Mouse (Mus musculus) cerebellum, adult 2 months (tissue): ENCODE data around the gene Dis3. TPM values are rescaled to one million over a fixed set of nuclear protein-coding genes. Genes with fewer than 3 reads are reported as not detected.

Experiments used
- DNase-seq, 2 experiments: peaks; one replicate each; pipeline ENCODE4 v3.0.0; 2021
- H3K27ac ChIP-seq: fragments of 200-500 bp; 2 replicates; pipeline ENCODE4 v1.5.1; 2012; ENCODE audit warnings: low read length, control low read depth, inconsistent platforms; ENCODE audit not compliant: insufficient read depth
- H3K27me3 ChIP-seq: fragments of 200-500 bp; 2 replicates; pipeline ENCODE4 v1.6.1; 2012; ENCODE audit warnings: inconsistent platforms, mild to moderate bottlenecking, low read length, moderate library complexity; ENCODE audit not compliant: control insufficient read depth, insufficient read depth
- H3K4me1 ChIP-seq: fragments of 200-500 bp; 2 replicates; pipeline ENCODE4 v1.6.1; 2011; ENCODE audit warnings: low read length; ENCODE audit not compliant: control insufficient read depth, insufficient read depth
- H3K4me3 ChIP-seq: fragments of 200-500 bp; replicated peaks from 2 replicates; pipeline ENCODE3; 2011; ENCODE audit warnings: mild to moderate bottlenecking, low read depth, low read length, control low read depth; ENCODE audit not compliant: insufficient read depth
- CTCF ChIP-seq: fragments of 200-500 bp; IDR thresholded peaks from 2 replicates; pipeline ENCODE4 v1.5.1; 2011; ENCODE audit warnings: low read depth, mild to moderate bottlenecking, control low read depth, low read length, moderate library complexity, borderline replicate concordance; ENCODE audit not compliant: insufficient read depth
- POLR2A ChIP-seq: fragments of 200-500 bp; IDR thresholded peaks from 2 replicates; pipeline ENCODE4 v1.6.1; 2011; ENCODE audit warnings: low read length, control low read depth, borderline replicate concordance; ENCODE audit not compliant: insufficient read depth
- WGBS: fragments of 180-500 bp; shearing (Covaris S2); methylation state at CpG from one replicate; pipeline ENCODE4 v1.1.7; 2018; 5-methylcytosine and 5-hydroxymethylcytosine counted together
- polyA plus RNA-seq: library from polyadenylated mRNA; depleted of rRNA; stranded (reverse); fragments of >200 nt; gene quantifications from 2 replicates; pipeline ENCODE4 v1.2.3, GENCODE M21; 2012; rRNA removed

The Dis3 gene
- 12.8 and 14.8 TPM in 2 replicates for polyA plus RNA-seq

- Histone ChIP-seq H3K27me3 (no peaks in the 10 kb centered on the region), H3K4me1 (peaks cover 2% of the 10 kb centered on the region; the same call in 1 of the 2 replicates), H3K4me3 (peak within 1 kb of the TSS; percentile 87), H3K27ac (peak within 1 kb of the TSS; percentile 48)
- DNase-seq, result peak; percentile 99
- TF ChIP-seq CTCF, result no peak
- TF ChIP-seq POLR2A, result peak; percentile 66; the same call in 1 of the 2 replicates
- under 1% methylated on average over 73 of the region's 73 CpGs for WGBS
Observed at GRCm38 (mm10) chr14:99099267-99099966, at the start of gene Dis3, which contains the start of gene Pibf1. Gene Dis3 (minus strand): TSS chr14:99099770. Gene Pibf1 (plus strand): TSS chr14:99099424.

- DNase-seq, result no peak
- Histone ChIP-seq H3K4me1 (no peaks in the 10 kb centered on the region), H3K27me3 (no peaks in the 10 kb centered on the region), H3K4me3 (no peak overlapping the region), H3K27ac (no peak overlapping the region)
- TF ChIP-seq POLR2A (no peak), CTCF (no peak)
- WGBS, result 72% methylated on average over 1 of the region's 1 CpGs
Observed at GRCm38 (mm10) chr14:99146841-99147240, 47.3 kb upstream of the Dis3 start.

GRCm38 (mm10) chr14:99141786-99142633 is 42.4 kb upstream of the Dis3 start:
- Histone ChIP-seq H3K4me3 (no peak overlapping the region), H3K27ac (0 out of 2 replicates have a peak overlapping the region, but pooled peaks have one; percentile 15), H3K4me1 (no peaks in the 10 kb centered on the region), H3K27me3 (no peaks in the 10 kb centered on the region)
- DNase-seq, result peak; percentile 74 to 81
- WGBS, result 13% methylated on average over 15 of the region's 15 CpGs
- TF ChIP-seq CTCF (peak; percentile 91), POLR2A (no peak)

GRCm38 (mm10) chr14:99140036-99140435 is 40.5 kb upstream of the Dis3 start:
- 11% methylated on average over 2 of the region's 2 CpGs for WGBS
- no peak overlapping the region for H3K27ac ChIP-seq
- no peak for TF ChIP-seq POLR2A
- no peak for TF ChIP-seq CTCF

GRCm38 (mm10) chr14:99136297-99136696 is 36.7 kb upstream of the Dis3 start:
- TF ChIP-seq CTCF (no peak), POLR2A (no peak)
- no peaks in the 10 kb centered on the region for H3K4me1 ChIP-seq
- no peak overlapping the region for H3K27ac ChIP-seq
- WGBS, result 96% methylated on average over 16 of the region's 16 CpGs
- no peak for DNase-seq
- no peak overlapping the region for H3K4me3 ChIP-seq
- no peaks in the 10 kb centered on the region for H3K27me3 ChIP-seq

More at GRCm38 (mm10) chr14:99140036-99140435, 40.5 kb upstream of the Dis3 start:
- Histone ChIP-seq H3K27me3 (no peaks in the 10 kb centered on the region), H3K4me1 (no peaks in the 10 kb centered on the region), H3K4me3 (no peak overlapping the region)
- peak; percentile 36 to 61 for DNase-seq

GRCm38 (mm10) chr14:99135761-99136160 is 36.2 kb upstream of the Dis3 start:
- no peak for TF ChIP-seq POLR2A
- no peak for TF ChIP-seq CTCF
- WGBS, result 93% methylated on average over 9 of the region's 9 CpGs
- Histone ChIP-seq H3K4me1 (no peaks in the 10 kb centered on the region), H3K4me3 (no peak overlapping the region), H3K27ac (no peak overlapping the region), H3K27me3 (no peaks in the 10 kb centered on the region)
- no peak for DNase-seq

- no peak for DNase-seq
- Histone ChIP-seq H3K4me1 (no peaks in the 10 kb centered on the region), H3K27me3 (no peaks in the 10 kb centered on the region), H3K4me3 (no peak overlapping the region), H3K27ac (no peak overlapping the region)
- WGBS, result 92% methylated on average over 2 of the region's 2 CpGs
- no peak for TF ChIP-seq POLR2A
- no peak for TF ChIP-seq CTCF
Observed at GRCm38 (mm10) chr14:99134048-99134447, 34.5 kb upstream of the Dis3 start.
